Mouse (Mus musculus) limb, embryonic 14.5 days (tissue): ENCODE measurements at regions not wholly inside any gene's neighbourhood (a gene's known extent, or its start where the extent isn't known, plus 50 kb on each side); places are given as distances from the start of the nearest gene placed in this dataset.

ENCODE experiments used
- ATAC-seq: fragments of 200-750 bp; cut with Nextera tagmentation; 2 replicates; pipeline ENCODE4 v1.8.0; 2017; ENCODE audit warnings: low read depth, moderate number of reproducible peaks, moderate TSS enrichment; ENCODE audit not compliant: low FRiP score
- DNase-seq: peaks from one replicate; pipeline ENCODE4 v3.0.0-alpha.2; 2015; ENCODE audit warnings: low spot score
- H3K27ac ChIP-seq: fragments of 300-500 bp; sonication (generic); replicated peaks from 2 replicates; pipeline ENCODE4 v1.5.1; 2014; ENCODE audit warnings: low read depth, mild to moderate bottlenecking, low read length, moderate library complexity, mixed read lengths
- H3K27me3 ChIP-seq: fragments of 300-500 bp; sonication (generic); 2 replicates; pipeline ENCODE4 v1.6.1; 2014; ENCODE audit warnings: low read length, mixed read lengths; ENCODE audit not compliant: control insufficient read depth, insufficient read depth
- H3K36me3 ChIP-seq: fragments of 300-500 bp; sonication (generic); 2 replicates; pipeline ENCODE4 v1.6.1; 2014; ENCODE audit warnings: mild to moderate bottlenecking, low read length, moderate library complexity, mixed read lengths; ENCODE audit not compliant: control insufficient read depth, insufficient read depth
- H3K4me1 ChIP-seq: fragments of 300-500 bp; sonication (generic); 2 replicates; pipeline ENCODE4 v1.6.1; 2014; ENCODE audit warnings: antibody characterized with exemption, low read length, mixed read lengths; ENCODE audit not compliant: control insufficient read depth, insufficient read depth
- H3K4me2 ChIP-seq: fragments of 300-500 bp; sonication (generic); replicated peaks from 2 replicates; pipeline ENCODE4 v1.6.1; 2014; ENCODE audit warnings: low read depth, mild to moderate bottlenecking, low read length, moderate library complexity; ENCODE audit not compliant: severe bottlenecking
- H3K4me3 ChIP-seq: fragments of 300-500 bp; sonication (generic); replicated peaks from 2 replicates; pipeline ENCODE4 v1.5.1; 2014; ENCODE audit warnings: low read length
- H3K9ac ChIP-seq: fragments of 300-500 bp; sonication (generic); 2 replicates; pipeline ENCODE4 v1.6.1; 2014; ENCODE audit warnings: mild to moderate bottlenecking, low read depth, low read length, moderate library complexity; ENCODE audit not compliant: severe bottlenecking
- H3K9me3 ChIP-seq: fragments of 300-500 bp; sonication (generic); 2 replicates; pipeline ENCODE4 v1.6.1; 2016; ENCODE audit warnings: low read length; ENCODE audit not compliant: control insufficient read depth
- POLR2A ChIP-seq: fragments of 200-500 bp; IDR thresholded peaks from 2 replicates; pipeline ENCODE4 v1.8.0; 2012; ENCODE audit warnings: inconsistent platforms, mild to moderate bottlenecking, moderate library complexity, borderline replicate concordance; ENCODE audit not compliant: insufficient read depth, insufficient read length; ENCODE audit errors: extremely low read depth
- WGBS: fragments of 180-500 bp; shearing (Covaris S2); extraction: QIAGEN DNeasy Blood & Tissue Kit; methylation state at CpG from one replicate; pipeline ENCODE4 v1.1.7; 2014; 5-methylcytosine and 5-hydroxymethylcytosine counted together

DNA sequence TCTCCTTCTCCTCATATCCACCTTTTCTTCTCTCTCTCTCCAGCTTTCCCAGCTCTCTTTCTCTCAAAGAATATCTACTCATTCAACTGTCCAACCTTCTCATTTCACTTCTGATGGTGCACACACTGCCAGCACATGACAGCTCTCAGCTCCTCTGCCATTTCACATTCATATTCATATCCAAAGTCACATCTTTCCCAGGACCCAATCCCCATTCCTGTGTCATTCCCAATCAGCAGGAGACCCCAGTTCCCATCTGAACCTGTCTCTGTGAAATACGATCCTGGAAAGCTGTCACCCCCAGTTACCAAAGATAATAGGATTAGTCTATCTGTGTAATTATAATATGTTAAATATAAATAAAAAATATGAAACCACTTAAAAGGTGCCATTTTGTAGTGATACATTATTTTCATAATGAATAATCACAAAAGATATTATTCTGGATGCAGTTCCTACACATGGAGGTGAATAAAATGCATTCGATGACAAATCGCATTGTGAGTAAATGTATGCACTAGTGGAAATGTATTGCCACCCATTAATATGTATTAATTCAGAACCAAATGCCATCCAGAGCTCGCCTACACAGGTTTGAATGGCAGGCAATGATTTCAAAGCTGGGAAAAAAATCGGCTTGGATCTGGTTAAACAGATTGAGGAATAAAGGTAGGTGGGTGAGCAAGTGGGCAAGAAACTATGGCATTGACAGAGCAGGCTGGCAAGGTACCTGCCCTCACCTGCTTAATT, 855.0 kb downstream of the Ntrk3 start:
- DNase-seq (no peak), ATAC-seq (no peak)
- Histone ChIP-seq H3K36me3 (no peaks in the 10 kb centered on the region), H3K4me3 (no peak overlapping the region), H3K4me1 (no peaks in the 10 kb centered on the region), H3K9ac (no peak overlapping the region), H3K4me2 (no peak overlapping the region), H3K9me3 (no peaks in the 10 kb centered on the region), H3K27ac (no peak overlapping the region), H3K27me3 (no peaks in the 10 kb centered on the region)
- 86% methylated on average over 5 of the region's 5 CpGs for WGBS
- TF ChIP-seq POLR2A, result no peak

DNA sequence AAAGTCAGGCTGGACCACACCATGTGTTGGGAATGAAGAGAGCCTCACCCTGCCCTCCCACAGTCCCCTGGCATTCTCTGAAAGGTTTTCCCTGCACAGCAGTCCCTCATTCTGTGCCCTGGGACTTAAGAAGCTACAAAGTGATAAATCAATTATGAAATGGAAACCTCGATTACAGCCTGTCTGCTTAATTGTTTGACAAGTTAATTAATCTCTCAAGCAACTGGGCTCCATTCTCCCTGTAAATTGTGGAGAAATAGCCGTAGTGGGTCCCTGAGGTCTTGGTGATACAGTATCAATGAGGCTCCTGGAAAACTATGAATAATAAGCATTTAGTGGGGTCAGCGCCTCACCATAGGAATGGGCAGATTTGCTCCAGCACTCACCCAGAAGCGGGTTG, 870.3 kb downstream of the Ntrk3 start:
- no peak for DNase-seq
- TF ChIP-seq POLR2A, result no peak
- ATAC-seq, result no peak
- WGBS, result 47% methylated on average over 4 of the region's 4 CpGs
- H3K27ac ChIP-seq, result no peak overlapping the region
- H3K4me1 ChIP-seq, result no peaks in the 10 kb centered on the region
- no peaks in the 10 kb centered on the region for H3K9me3 ChIP-seq
- no peaks in the 10 kb centered on the region for H3K36me3 ChIP-seq
- H3K9ac ChIP-seq, result no peak overlapping the region
- H3K4me3 ChIP-seq, result no peak overlapping the region
- H3K27me3 ChIP-seq, result no peaks in the 10 kb centered on the region
- no peak overlapping the region for H3K4me2 ChIP-seq

DNA sequence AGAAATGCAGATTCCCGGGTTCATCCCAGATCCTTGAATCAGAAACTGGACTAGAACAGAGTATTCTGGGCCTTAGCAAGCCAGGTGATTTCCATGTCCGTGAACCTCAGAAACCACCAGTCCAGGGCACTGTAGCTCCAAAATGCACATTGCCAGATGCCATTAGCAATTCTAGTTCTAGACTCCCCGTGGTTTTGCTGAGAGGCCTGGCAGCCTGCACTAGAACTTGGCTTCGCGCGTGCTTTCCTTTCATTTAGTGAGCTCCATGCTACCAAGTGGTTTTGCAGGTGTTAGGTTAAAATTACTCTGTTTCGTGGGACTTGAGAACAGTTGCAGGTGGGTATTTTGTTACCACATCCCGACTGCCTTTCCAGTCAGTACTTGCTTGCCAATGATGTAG, 876.0 kb downstream of the Ntrk3 start:
- Histone ChIP-seq H3K9me3 (no peaks in the 10 kb centered on the region), H3K4me3 (no peak overlapping the region), H3K9ac (no peak overlapping the region), H3K27ac (no peak overlapping the region), H3K4me2 (no peak overlapping the region), H3K36me3 (no peaks in the 10 kb centered on the region), H3K27me3 (no peaks in the 10 kb centered on the region), H3K4me1 (no peaks in the 10 kb centered on the region)
- ATAC-seq, result no peak
- peak; percentile 30 for DNase-seq
- no peak for TF ChIP-seq POLR2A
- WGBS, result 69% methylated on average over 8 of the region's 8 CpGs

DNA sequence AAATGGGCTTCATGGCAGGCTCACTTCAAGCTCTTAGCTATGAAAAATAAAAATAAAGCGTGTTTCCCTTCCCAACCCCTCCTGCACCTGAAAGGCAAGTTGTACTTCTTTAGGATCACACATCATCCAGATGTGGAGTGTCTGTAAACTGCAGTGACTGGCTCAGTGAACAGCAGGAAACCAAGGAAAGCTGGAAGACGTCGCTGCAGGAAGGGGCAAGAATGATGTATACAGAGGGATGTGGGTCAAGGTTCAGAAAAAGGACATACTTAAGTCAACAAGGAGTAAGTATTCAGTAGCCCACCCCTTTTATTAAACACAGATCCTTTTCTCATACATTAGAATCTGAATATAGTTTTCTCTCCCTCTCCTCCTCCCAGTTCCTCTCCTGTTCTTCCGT, 879.4 kb downstream of the Ntrk3 start:
- no peak for ATAC-seq
- no peak overlapping the region for H3K4me2 ChIP-seq
- TF ChIP-seq POLR2A, result no peak
- WGBS, result 61% methylated on average over 4 of the region's 4 CpGs
- H3K4me1 ChIP-seq, result no peaks in the 10 kb centered on the region
- H3K36me3 ChIP-seq, result no peaks in the 10 kb centered on the region
- H3K27me3 ChIP-seq, result no peaks in the 10 kb centered on the region
- no peak overlapping the region for H3K27ac ChIP-seq
- H3K4me3 ChIP-seq, result no peak overlapping the region
- H3K9ac ChIP-seq, result no peak overlapping the region
- no peaks in the 10 kb centered on the region for H3K9me3 ChIP-seq
- DNase-seq, result no peak

DNA sequence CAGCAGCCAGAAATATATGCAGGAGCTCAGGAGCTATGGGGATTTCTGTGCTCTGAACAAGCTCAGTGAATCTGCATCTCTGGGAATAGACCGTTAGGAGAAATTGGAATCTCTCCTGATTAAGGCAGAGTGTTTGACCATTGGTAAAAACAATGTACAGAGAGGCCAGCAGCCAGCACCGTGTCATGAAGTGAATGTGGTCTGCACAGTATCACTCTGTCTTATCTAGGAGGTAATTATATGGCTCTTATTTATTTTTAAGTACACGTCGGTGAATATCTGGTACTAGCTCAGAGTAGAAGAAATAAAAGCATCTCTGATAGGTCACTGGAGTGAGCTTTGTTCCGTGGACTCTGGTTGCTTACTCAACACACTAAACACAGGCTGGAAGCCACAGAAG, 879.8 kb downstream of the Ntrk3 start:
- H3K4me1 ChIP-seq, result no peaks in the 10 kb centered on the region
- H3K9ac ChIP-seq, result no peak overlapping the region
- H3K4me2 ChIP-seq, result no peak overlapping the region
- H3K36me3 ChIP-seq, result no peaks in the 10 kb centered on the region
- no peaks in the 10 kb centered on the region for H3K27me3 ChIP-seq
- no peaks in the 10 kb centered on the region for H3K9me3 ChIP-seq
- ATAC-seq (no peak), DNase-seq (no peak)
- no peak overlapping the region for H3K4me3 ChIP-seq
- no peak for TF ChIP-seq POLR2A
- 62% methylated on average over 5 of the region's 5 CpGs for WGBS
- no peak overlapping the region for H3K27ac ChIP-seq

DNA sequence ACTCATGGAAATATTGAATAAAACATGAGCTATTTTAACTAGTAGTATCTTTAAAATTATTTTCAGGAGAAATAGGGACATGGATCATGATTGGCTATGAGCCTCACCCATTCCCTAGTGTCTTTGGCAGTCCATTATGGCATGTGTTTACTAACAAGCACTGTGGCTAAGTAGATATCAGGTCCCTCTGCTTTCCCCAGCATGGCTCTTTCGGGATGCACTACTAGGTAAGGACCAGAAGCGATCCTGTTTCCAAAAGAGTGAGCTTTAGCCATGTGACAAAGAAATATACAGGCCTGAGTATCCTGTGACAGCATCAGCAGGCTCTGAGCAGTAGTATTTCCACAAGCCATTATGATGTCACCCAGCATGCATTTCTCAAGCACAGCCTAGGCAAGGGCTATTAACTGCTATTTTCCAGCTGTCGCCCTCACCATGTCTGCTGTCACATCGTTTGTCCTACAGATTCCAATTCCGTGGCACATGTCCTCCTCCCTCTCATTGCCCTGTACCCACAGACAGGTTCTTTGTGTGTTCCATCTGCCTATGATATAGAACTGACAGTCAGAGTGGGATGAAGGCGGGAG, 882.1 kb downstream of the Ntrk3 start:
- Histone ChIP-seq H3K9me3 (no peaks in the 10 kb centered on the region), H3K4me1 (no peaks in the 10 kb centered on the region), H3K27me3 (no peaks in the 10 kb centered on the region), H3K9ac (no peak overlapping the region), H3K36me3 (no peaks in the 10 kb centered on the region), H3K4me2 (no peak overlapping the region), H3K27ac (no peak overlapping the region), H3K4me3 (no peak overlapping the region)
- TF ChIP-seq POLR2A, result no peak
- ATAC-seq (no peak), DNase-seq (no peak)
- WGBS, result 78% methylated on average over 6 of the region's 6 CpGs
